Mouse (Mus musculus) right cerebral cortex, postnatal 25 days (tissue): ENCODE measurements at regions not wholly inside any gene's neighbourhood (a gene's known extent, or its start where the extent isn't known, plus 50 kb on each side); places are given as distances from the start of the nearest gene placed in this dataset.
A peak's percentile ranks its signal among the peaks of the same experiment; 100 is the strongest.

ENCODE experiments used
- DNase-seq: peaks from one replicate; pipeline ENCODE4 v3.0.0; 2022

DNA sequence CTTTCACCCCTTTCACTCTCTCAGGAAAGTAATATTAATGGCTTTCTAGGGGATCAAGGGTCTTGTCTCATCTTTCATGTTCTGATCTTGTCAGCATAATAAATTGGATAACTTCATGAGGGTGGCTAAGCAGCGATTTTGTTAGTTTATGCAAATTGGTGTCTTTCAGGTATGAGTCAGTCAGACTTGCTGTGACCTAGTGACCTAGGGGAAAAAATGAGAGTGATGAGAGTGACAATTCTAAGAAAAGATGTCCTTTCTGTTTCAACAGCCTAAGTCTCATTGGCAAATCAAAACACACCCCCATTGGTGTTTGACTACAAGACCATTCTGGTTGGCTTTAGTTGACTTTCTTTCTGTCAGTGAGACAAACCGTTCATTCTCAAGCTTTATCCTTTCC is 68.0 kb upstream of the Actbl2 start:
- no peak for DNase-seq

GRCm38 (mm10) chr13:111193919-111194318 is 60.9 kb upstream of the Actbl2 start:
- DNase-seq = no peak

GRCm38 (mm10) chr13:111194337-111194736 is 60.5 kb upstream of the Actbl2 start:
- peak; percentile 20 for DNase-seq

- no peak for DNase-seq
Observed at GRCm38 (mm10) chr13:111201532-111201931, 53.3 kb upstream of the Actbl2 start.

GRCm38 (mm10) chr13:111204580-111205285 is 50.1 kb upstream of the Actbl2 start:
- DNase-seq = peak; percentile 35
